In genomic region chr17:24720616-24721015, GRCm38 (mm10) we compare ENCODE assay signal across 8 mouse cellular contexts. TPM values are rescaled to one million over a fixed set of nuclear protein-coding genes. Genes with fewer than 3 reads are reported as not detected.
DNase-seq lines count a peak whose midpoint lies in the region; ATAC-seq and TF ChIP-seq lines count a peak whose summit lies in the region.
"Not testable (repeated sequence)": the region's sequence is repeated elsewhere in the genome, so short reads cannot be mapped to it uniquely, and the experiment has no call there.

No protein-coding gene starts in this region.

- under 1% methylated on average over 11 of the region's 11 CpGs for WGBS in forebrain, embryonic 15.5 days
- 1% methylated on average over 11 of the region's 11 CpGs for WGBS in hindbrain, embryonic 10.5 days
- WGBS in kidney, embryonic 14.5 days: under 1% methylated on average over 10 of the region's 11 CpGs
- under 1% methylated on average over 11 of the region's 11 CpGs for WGBS in liver, embryonic 12.5 days (ENCODE audit: insufficient replicate concordance)
- under 1% methylated on average over 11 of the region's 11 CpGs for WGBS in midbrain, embryonic 12.5 days
- WGBS in spleen, adult 2 months: 2% methylated on average over 11 of the region's 11 CpGs

- H3K9me3 ChIP-seq in forebrain, embryonic 15.5 days; hindbrain, embryonic 10.5 days; kidney, embryonic 14.5 days (ENCODE audit: control insufficient read depth, low read length); liver, embryonic 12.5 days (replicated peaks); midbrain, embryonic 12.5 days: not testable (repeated sequence)

- peak overlapping the region; percentile 51 for H3K4me3 ChIP-seq in cortical plate, adult 2 months (ENCODE audit: insufficient read depth, low read length)
- peak overlapping the region; percentile 88 for H3K4me3 ChIP-seq in forebrain, embryonic 15.5 days
- H3K4me3 ChIP-seq in hindbrain, embryonic 10.5 days: peak overlapping the region; percentile 82
- H3K4me3 ChIP-seq in kidney, embryonic 14.5 days (ENCODE audit: low read length): peak overlapping the region; percentile 90
- peak overlapping the region; percentile 92 for H3K4me3 ChIP-seq in liver, embryonic 12.5 days
- H3K4me3 ChIP-seq in midbrain, embryonic 12.5 days: peak overlapping the region; percentile 67
- H3K4me3 ChIP-seq in spleen, adult 2 months (ENCODE audit: extremely low read depth, insufficient read depth, insufficient read length): peak overlapping the region; percentile 66

- H3K36me3 ChIP-seq in forebrain, embryonic 15.5 days: peaks cover 18% of the 10 kb centered on the region
- H3K36me3 ChIP-seq in hindbrain, embryonic 10.5 days: peaks cover 53% of the 10 kb centered on the region
- peaks cover 30% of the 10 kb centered on the region for H3K36me3 ChIP-seq in kidney, embryonic 14.5 days (ENCODE audit: control insufficient read depth, insufficient read depth, low read length)
- H3K36me3 ChIP-seq in liver, embryonic 12.5 days: peaks cover 55% of the 10 kb centered on the region
- H3K36me3 ChIP-seq in midbrain, embryonic 12.5 days: peaks cover 27% of the 10 kb centered on the region
- peaks cover 14% of the 10 kb centered on the region for H3K36me3 ChIP-seq in spleen, adult 2 months (ENCODE audit: control insufficient read depth, insufficient read depth, low read length)

- H3K4me2 ChIP-seq in forebrain, embryonic 15.5 days (replicated peaks): peak overlapping the region; percentile 70
- peak overlapping the region; percentile 78 for H3K4me2 ChIP-seq in kidney, embryonic 14.5 days (replicated peaks; ENCODE audit: low read depth, low read length)
- H3K4me2 ChIP-seq in liver, embryonic 12.5 days: peak overlapping the region; percentile 80
- H3K4me2 ChIP-seq in midbrain, embryonic 12.5 days (replicated peaks): peak overlapping the region; percentile 81

- peak; percentile 31 for DNase-seq in CD4-positive, CD25-positive, alpha-beta regulatory T cell, adult 2 months (ENCODE audit: low read depth, low spot score)
- DNase-seq in hindbrain, embryonic 10.5 days (ENCODE audit: low spot score): peak; percentile 14
- not testable (repeated sequence) for DNase-seq in spleen, adult 2 months (ENCODE audit: low read depth in 1 of 2, low spot score in 2 of 2)

- not testable (repeated sequence) for H3K27ac ChIP-seq in cortical plate, adult 2 months (ENCODE audit: insufficient read depth, low read length); midbrain, embryonic 12.5 days (replicated peaks); spleen, adult 2 months (ENCODE audit: insufficient read depth, low read length)
- H3K27ac ChIP-seq in forebrain, embryonic 15.5 days (replicated peaks): peak overlapping the region; percentile 86; the same call in 1 of the 2 replicates
- H3K27ac ChIP-seq in hindbrain, embryonic 10.5 days: peak overlapping the region; percentile 94
- peak overlapping the region; percentile 83; the same call in 1 of the 2 replicates for H3K27ac ChIP-seq in kidney, embryonic 14.5 days (ENCODE audit: low read depth, low read length)
- peak overlapping the region; percentile 79 for H3K27ac ChIP-seq in liver, embryonic 12.5 days

- H3K9ac ChIP-seq in forebrain, embryonic 15.5 days (replicated peaks): peak overlapping the region; percentile 77
- H3K9ac ChIP-seq in kidney, embryonic 14.5 days (ENCODE audit: low read depth, low read length): peak overlapping the region; percentile 86
- peak overlapping the region; percentile 93 for H3K9ac ChIP-seq in liver, embryonic 12.5 days
- H3K9ac ChIP-seq in midbrain, embryonic 12.5 days (replicated peaks): peak overlapping the region; percentile 85

- not testable (repeated sequence) for H3K4me1 ChIP-seq in cortical plate, adult 2 months (ENCODE audit: control insufficient read depth, insufficient read depth, low read length); kidney, embryonic 14.5 days (ENCODE audit: control insufficient read depth, insufficient read depth, low read length); spleen, adult 2 months (ENCODE audit: control insufficient read depth, insufficient read depth, insufficient read length)
- H3K4me1 ChIP-seq in forebrain, embryonic 15.5 days: peaks cover 40% of the 10 kb centered on the region
- peaks cover 44% of the 10 kb centered on the region for H3K4me1 ChIP-seq in hindbrain, embryonic 10.5 days (replicated peaks)
- peaks cover 48% of the 10 kb centered on the region for H3K4me1 ChIP-seq in liver, embryonic 12.5 days
- peaks cover 33% of the 10 kb centered on the region for H3K4me1 ChIP-seq in midbrain, embryonic 12.5 days

- not testable (repeated sequence) for TF ChIP-seq CTCF in cortical plate, adult 2 months (IDR thresholded peaks at IDR 0.05; ENCODE audit: extremely low read depth, insufficient read depth, low read length); spleen, adult 2 months (IDR thresholded peaks at IDR 0.05; ENCODE audit: extremely low read depth, insufficient read depth, insufficient read length, insufficient replicate concordance)

- ATAC-seq in forebrain, embryonic 15.5 days (replicated peaks); kidney, embryonic 14.5 days (ENCODE audit: low FRiP score, low TSS enrichment); liver, embryonic 12.5 days; midbrain, embryonic 12.5 days (ENCODE audit: low FRiP score, low read depth): not testable (repeated sequence)

- TF ChIP-seq POLR2A in cortical plate, adult 2 months (IDR thresholded peaks at IDR 0.05; ENCODE audit: extremely low read depth, insufficient read depth, low read length); spleen, adult 2 months (IDR thresholded peaks at IDR 0.05; ENCODE audit: low read depth, low read length): not testable (repeated sequence)

- not testable (repeated sequence) for H3K27me3 ChIP-seq in forebrain, embryonic 15.5 days; hindbrain, embryonic 10.5 days (ENCODE audit: insufficient read depth, poor library complexity, severe bottlenecking); kidney, embryonic 14.5 days (ENCODE audit: control insufficient read depth, insufficient read depth, low read length); liver, embryonic 12.5 days (replicated peaks); midbrain, embryonic 12.5 days; spleen, adult 2 months (ENCODE audit: control insufficient read depth, insufficient read depth, low read length)

RNA-seq across cellular contexts. Expression of gene Rps2, which starts 2.7 kb away (rescaled TPM):
- polyA plus RNA-seq in cortical plate, adult 2 months (2012; rRNA removed): 980 and 1,011 TPM in 2 replicates
- 816 and 846 TPM in 2 replicates for polyA plus RNA-seq in forebrain, embryonic 15.5 days (2015; fragmentation: Nextera tagmentation; extraction: Ambion mirVana)
- 1,403 and 1,781 TPM in 2 replicates for polyA plus RNA-seq in hindbrain, embryonic 10.5 days (2016; fragmentation: Nextera tagmentation; extraction: Ambion mirVana)
- polyA plus RNA-seq in kidney, embryonic 14.5 days (2014; fragmentation: Nextera tagmentation; extraction: Ambion mirVana): 1,741 and 1,827 TPM in 2 replicates
- 1,444 and 1,454 TPM in 2 replicates for polyA plus RNA-seq in liver, embryonic 12.5 days (2016; fragmentation: Nextera tagmentation; extraction: Ambion mirVana)
- polyA plus RNA-seq in midbrain, embryonic 12.5 days (2016; fragmentation: Nextera tagmentation; extraction: Ambion mirVana): 892 and 929 TPM in 2 replicates
- polyA plus RNA-seq in spleen, adult 2 months (2012; rRNA removed): 2,560 and 3,342 TPM in 2 replicates

RNA-seq across cellular contexts. Expression of gene Rnf151, which starts 2.8 kb away (rescaled TPM):
- 0.32 and 0.33 TPM in 2 replicates for polyA plus RNA-seq in cortical plate, adult 2 months (2012; rRNA removed)
- polyA plus RNA-seq in forebrain, embryonic 15.5 days (2015; fragmentation: Nextera tagmentation; extraction: Ambion mirVana): not detected in 2 replicates
- polyA plus RNA-seq in hindbrain, embryonic 10.5 days (2016; fragmentation: Nextera tagmentation; extraction: Ambion mirVana): 0.22 TPM in 2 replicates
- polyA plus RNA-seq in kidney, embryonic 14.5 days (2014; fragmentation: Nextera tagmentation; extraction: Ambion mirVana): 0.62 TPM in 1 of 2 replicates, not detected in the other
- polyA plus RNA-seq in liver, embryonic 12.5 days (2016; fragmentation: Nextera tagmentation; extraction: Ambion mirVana): 0.19 and 0.46 TPM in 2 replicates
- polyA plus RNA-seq in midbrain, embryonic 12.5 days (2016; fragmentation: Nextera tagmentation; extraction: Ambion mirVana): 0.24 TPM in 1 of 2 replicates, not detected in the other
- polyA plus RNA-seq in spleen, adult 2 months (2012; rRNA removed): 0.41 and 0.86 TPM in 2 replicates

RNA-seq across cellular contexts. Expression of gene Ndufb10, which starts 3.7 kb away (rescaled TPM):
- 428 and 431 TPM in 2 replicates for polyA plus RNA-seq in cortical plate, adult 2 months (2012; rRNA removed)
- polyA plus RNA-seq in forebrain, embryonic 15.5 days (2015; fragmentation: Nextera tagmentation; extraction: Ambion mirVana): 249 and 261 TPM in 2 replicates
- polyA plus RNA-seq in hindbrain, embryonic 10.5 days (2016; fragmentation: Nextera tagmentation; extraction: Ambion mirVana): 212 and 240 TPM in 2 replicates
- 225 and 229 TPM in 2 replicates for polyA plus RNA-seq in kidney, embryonic 14.5 days (2014; fragmentation: Nextera tagmentation; extraction: Ambion mirVana)
- polyA plus RNA-seq in liver, embryonic 12.5 days (2016; fragmentation: Nextera tagmentation; extraction: Ambion mirVana): 233 and 239 TPM in 2 replicates
- polyA plus RNA-seq in midbrain, embryonic 12.5 days (2016; fragmentation: Nextera tagmentation; extraction: Ambion mirVana): 201 and 205 TPM in 2 replicates
- 91.1 and 135 TPM in 2 replicates for polyA plus RNA-seq in spleen, adult 2 months (2012; rRNA removed)

RNA-seq across cellular contexts. Expression of gene Rpl3l, which starts 7.0 kb away (rescaled TPM):
- polyA plus RNA-seq in cortical plate, adult 2 months (2012; rRNA removed): 0.48 and 0.57 TPM in 2 replicates
- not detected in 2 replicates for polyA plus RNA-seq in forebrain, embryonic 15.5 days (2015; fragmentation: Nextera tagmentation; extraction: Ambion mirVana)
- not detected in 2 replicates for polyA plus RNA-seq in hindbrain, embryonic 10.5 days (2016; fragmentation: Nextera tagmentation; extraction: Ambion mirVana)
- polyA plus RNA-seq in kidney, embryonic 14.5 days (2014; fragmentation: Nextera tagmentation; extraction: Ambion mirVana): not detected in 2 replicates
- not detected in 2 replicates for polyA plus RNA-seq in liver, embryonic 12.5 days (2016; fragmentation: Nextera tagmentation; extraction: Ambion mirVana)
- not detected in 2 replicates for polyA plus RNA-seq in midbrain, embryonic 12.5 days (2016; fragmentation: Nextera tagmentation; extraction: Ambion mirVana)
- not detected in 2 replicates for polyA plus RNA-seq in spleen, adult 2 months (2012; rRNA removed)

RNA-seq across cellular contexts. Expression of gene Tbl3, which starts 13.2 kb away (rescaled TPM):
- polyA plus RNA-seq in cortical plate, adult 2 months (2012; rRNA removed): 53.0 and 53.7 TPM in 2 replicates
- 79.5 and 83.9 TPM in 2 replicates for polyA plus RNA-seq in forebrain, embryonic 15.5 days (2015; fragmentation: Nextera tagmentation; extraction: Ambion mirVana)
- 133 and 140 TPM in 2 replicates for polyA plus RNA-seq in hindbrain, embryonic 10.5 days (2016; fragmentation: Nextera tagmentation; extraction: Ambion mirVana)
- 64.8 and 105 TPM in 2 replicates for polyA plus RNA-seq in kidney, embryonic 14.5 days (2014; fragmentation: Nextera tagmentation; extraction: Ambion mirVana)
- 65.4 and 71.8 TPM in 2 replicates for polyA plus RNA-seq in liver, embryonic 12.5 days (2016; fragmentation: Nextera tagmentation; extraction: Ambion mirVana)
- polyA plus RNA-seq in midbrain, embryonic 12.5 days (2016; fragmentation: Nextera tagmentation; extraction: Ambion mirVana): 86.8 and 97.6 TPM in 2 replicates
- 52.5 and 59.8 TPM in 2 replicates for polyA plus RNA-seq in spleen, adult 2 months (2012; rRNA removed)
